Mouse (Mus musculus): ENCODE results near the gene Nans. TPM values are rescaled to one million over a fixed set of nuclear protein-coding genes. Genes with fewer than 3 reads are reported as not detected.
A peak's percentile ranks its signal among the peaks of the same experiment; 100 is the strongest.

The Nans gene
- polyA plus RNA-seq, 1 experiment, result 62.3 TPM

DNA sequence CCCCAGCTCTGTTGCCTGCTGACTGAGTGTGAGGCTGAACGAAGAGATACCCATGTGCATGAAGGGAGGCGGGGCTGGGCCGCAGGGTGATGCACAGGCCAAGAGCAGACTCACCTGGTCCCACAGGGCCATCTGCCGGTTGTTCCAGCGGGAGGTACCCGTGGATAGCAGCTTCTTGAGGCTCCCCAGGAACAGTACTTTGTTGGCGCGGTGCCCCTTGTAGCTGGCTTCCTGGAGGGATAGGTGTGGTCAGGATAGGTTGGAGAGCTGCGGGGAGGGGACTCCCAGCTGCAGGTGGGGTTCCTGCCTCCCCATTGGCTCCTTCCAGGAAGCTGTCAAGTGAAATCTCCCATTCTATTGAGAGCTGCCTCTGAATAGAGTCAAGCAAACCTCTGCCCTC is 56.5 kb downstream of the Nans start:
- H3K36me3 ChIP-seq (ENCODE audit: control insufficient read depth, insufficient read depth), result no peaks in the 10 kb centered on the region
- no peak overlapping the region for H3K4me2 ChIP-seq (ENCODE audit: low read depth)
- H3K4me3 ChIP-seq, result no peak overlapping the region
- H3K27me3 ChIP-seq (ENCODE audit: control insufficient read depth, insufficient read depth, insufficient read length), result peaks cover 2% of the 10 kb centered on the region
- no peak for TF ChIP-seq REST (IDR thresholded peaks at IDR 0.05; ENCODE audit: insufficient read depth, insufficient read length)
- TF ChIP-seq POLR2A (IDR thresholded peaks at IDR 0.05; ENCODE audit: insufficient read length, low read depth), result no peak
- TF ChIP-seq E2F4 (IDR thresholded peaks at IDR 0.05; ENCODE audit: insufficient read depth), result no peak
- no peak for TF ChIP-seq POLR2AphosphoS2 (IDR thresholded peaks at IDR 0.05; ENCODE audit: insufficient read length, low read depth)
- H3K79me2 ChIP-seq (ENCODE audit: control insufficient read depth, insufficient read depth), result no peaks in the 10 kb centered on the region
- no peak overlapping the region for H3ac ChIP-seq (ENCODE audit: control insufficient read depth, insufficient read length)

DNA sequence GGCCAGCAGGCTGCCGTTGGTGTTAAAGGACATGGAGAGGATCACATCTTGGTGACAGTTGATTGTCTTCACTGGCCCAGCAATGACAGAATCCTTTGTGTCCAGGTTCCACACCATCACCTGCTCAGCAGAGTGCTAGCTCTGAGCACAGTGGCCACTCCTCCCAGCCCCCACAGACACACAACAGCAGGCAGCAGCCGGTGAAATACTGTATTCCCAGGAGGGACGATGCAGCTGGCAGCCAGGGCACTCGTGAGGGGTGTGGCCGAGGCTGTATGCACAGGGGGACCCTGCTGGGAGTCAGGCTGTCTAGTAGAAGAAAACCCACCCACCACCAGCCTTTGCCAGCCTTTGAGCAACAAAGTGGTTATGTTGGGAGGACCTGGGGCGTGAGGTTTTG is 57.7 kb downstream of the Nans start:
- H3K4me3 ChIP-seq, result no peak overlapping the region
- no peak overlapping the region for H3K4me2 ChIP-seq (ENCODE audit: low read depth)
- H3K36me3 ChIP-seq (ENCODE audit: control insufficient read depth, insufficient read depth), result no peaks in the 10 kb centered on the region
- no peaks in the 10 kb centered on the region for H3K27me3 ChIP-seq (ENCODE audit: control insufficient read depth, insufficient read depth, insufficient read length)
- TF ChIP-seq E2F4 (IDR thresholded peaks at IDR 0.05; ENCODE audit: insufficient read depth) (no peak), MYOD1 (IDR thresholded peaks at IDR 0.05; ENCODE audit: control insufficient read depth in 1 of 3, insufficient read length in 2 of 3, low read depth in 2 of 3) (peak in 2 of 3 experiments; percentile 39 to 47), MYOG (IDR thresholded peaks at IDR 0.05; ENCODE audit: control insufficient read depth in 1 of 3, insufficient read depth in 1 of 3, insufficient read length in 2 of 3, low read depth in 2 of 3) (peak in 2 of 3 experiments; percentile 45 to 67), POLR2AphosphoS2 (IDR thresholded peaks at IDR 0.05; ENCODE audit: insufficient read length, low read depth) (no peak)
- no peaks in the 10 kb centered on the region for H3K79me2 ChIP-seq (ENCODE audit: control insufficient read depth, insufficient read depth)
- no peak overlapping the region for H3ac ChIP-seq (ENCODE audit: control insufficient read depth, insufficient read length)

DNA sequence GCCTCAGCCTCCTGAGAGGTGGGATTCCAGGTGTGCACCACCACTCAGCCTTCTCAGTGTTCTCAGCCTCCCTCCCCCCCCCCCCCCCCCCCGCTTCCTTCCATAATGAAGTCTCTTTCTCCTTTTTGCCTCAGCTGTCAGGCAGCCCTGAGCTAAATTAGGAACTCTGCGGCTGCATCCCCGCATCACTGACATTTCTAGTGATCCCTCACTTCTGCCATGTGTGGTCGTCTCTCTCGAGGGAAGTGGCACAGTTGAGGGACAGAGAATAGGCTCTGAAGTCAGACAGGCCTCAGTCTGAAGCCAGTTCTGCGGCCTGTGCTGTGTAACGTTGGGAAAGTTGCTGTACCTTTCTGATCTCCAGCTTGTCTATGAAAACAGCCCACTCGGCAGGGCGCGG is 60.9 kb downstream of the Nans start:
- Histone ChIP-seq H3ac (ENCODE audit: control insufficient read depth, insufficient read length) (no peak overlapping the region), H3K79me2 (ENCODE audit: control insufficient read depth, insufficient read depth) (no peaks in the 10 kb centered on the region), H3K36me3 (ENCODE audit: control insufficient read depth, insufficient read depth) (no peaks in the 10 kb centered on the region), H3K4me2 (ENCODE audit: low read depth) (no peak overlapping the region), H3K4me3 (no peak overlapping the region), H3K27me3 (ENCODE audit: control insufficient read depth, insufficient read depth, insufficient read length) (no peaks in the 10 kb centered on the region)
- TF ChIP-seq TCF12 (IDR thresholded peaks at IDR 0.05; ENCODE audit: insufficient read depth, poor library complexity, severe bottlenecking), result no peak
- TF ChIP-seq MAX (IDR thresholded peaks at IDR 0.05; ENCODE audit: low read depth), result no peak
- no peak for TF ChIP-seq SRF (IDR thresholded peaks at IDR 0.05; ENCODE audit: control insufficient read depth, insufficient read length, low read depth)
- TF ChIP-seq POLR2AphosphoS2 (IDR thresholded peaks at IDR 0.05; ENCODE audit: insufficient read length, low read depth), result no peak

DNA sequence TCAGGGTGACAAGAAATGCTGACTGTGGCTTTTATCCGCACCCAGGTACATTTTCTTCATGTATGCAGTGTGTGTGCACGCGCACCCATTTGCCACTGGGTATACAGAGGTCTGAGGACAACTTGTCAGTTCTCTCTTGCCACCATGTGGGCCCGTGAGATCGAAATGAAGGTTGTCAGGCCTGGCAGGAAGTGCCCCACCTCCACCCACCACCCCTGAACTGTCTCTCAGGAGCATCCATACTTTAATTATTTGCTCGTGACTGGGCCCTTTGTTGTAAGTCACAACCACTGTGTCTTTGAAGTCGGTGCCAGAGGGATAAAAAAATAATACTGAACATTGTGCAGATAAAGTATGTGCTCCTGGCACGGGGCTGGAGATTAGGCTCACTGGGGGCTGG is 61.4 kb downstream of the Nans start:
- TF ChIP-seq MAX (IDR thresholded peaks at IDR 0.05; ENCODE audit: low read depth) (no peak), USF1 (IDR thresholded peaks at IDR 0.05; ENCODE audit: low read depth) (no peak), POLR2AphosphoS2 (IDR thresholded peaks at IDR 0.05; ENCODE audit: insufficient read length, low read depth) (no peak), TCF12 (IDR thresholded peaks at IDR 0.05; ENCODE audit: insufficient read depth, poor library complexity, severe bottlenecking) (no peak), E2F4 (IDR thresholded peaks at IDR 0.05; ENCODE audit: insufficient read depth) (no peak), POLR2A (IDR thresholded peaks at IDR 0.05; ENCODE audit: insufficient read length, low read depth) (no peak), TCF3 (IDR thresholded peaks at IDR 0.05; ENCODE audit: insufficient read length, low read depth) (no peak), SRF (IDR thresholded peaks at IDR 0.05; ENCODE audit: control insufficient read depth, insufficient read length, low read depth) (no peak)
- no peaks in the 10 kb centered on the region for H3K36me3 ChIP-seq (ENCODE audit: control insufficient read depth, insufficient read depth)
- H3K4me3 ChIP-seq, result no peak overlapping the region
- H3K27me3 ChIP-seq (ENCODE audit: control insufficient read depth, insufficient read depth, insufficient read length), result no peaks in the 10 kb centered on the region
- no peak overlapping the region for H3ac ChIP-seq (ENCODE audit: control insufficient read depth, insufficient read length)
- no peak overlapping the region for H3K4me2 ChIP-seq (ENCODE audit: low read depth)
- H3K79me2 ChIP-seq (ENCODE audit: control insufficient read depth, insufficient read depth), result no peaks in the 10 kb centered on the region

Other genes with a start within 250 kb of the Nans start
- gene Foxe1, start 145.6 kb upstream of the Nans start, polyA plus RNA-seq (2012; fragmentation: generic; extraction: Trizol), result not detected
- gene Trmo, start 99.8 kb upstream of the Nans start, polyA plus RNA-seq (2012; fragmentation: generic; extraction: Trizol), result 3.1 TPM
- gene Hemgn, start 75.7 kb upstream of the Nans start, polyA plus RNA-seq (2012; fragmentation: generic; extraction: Trizol), result not detected
- gene Anp32b, start 38.3 kb upstream of the Nans start, polyA plus RNA-seq (2012; fragmentation: generic; extraction: Trizol), result 228 TPM
- gene Trim14, start 46.9 kb downstream of the Nans start, polyA plus RNA-seq (2012; fragmentation: generic; extraction: Trizol), result 0.14 TPM
- 0.30 TPM for gene Coro2a, start 113.0 kb downstream of the Nans start, polyA plus RNA-seq (2012; fragmentation: generic; extraction: Trizol)
- gene Tbc1d2, start 161.0 kb downstream of the Nans start, polyA plus RNA-seq (2012; fragmentation: generic; extraction: Trizol), result 0.20 TPM